In the genomic region with DNA sequence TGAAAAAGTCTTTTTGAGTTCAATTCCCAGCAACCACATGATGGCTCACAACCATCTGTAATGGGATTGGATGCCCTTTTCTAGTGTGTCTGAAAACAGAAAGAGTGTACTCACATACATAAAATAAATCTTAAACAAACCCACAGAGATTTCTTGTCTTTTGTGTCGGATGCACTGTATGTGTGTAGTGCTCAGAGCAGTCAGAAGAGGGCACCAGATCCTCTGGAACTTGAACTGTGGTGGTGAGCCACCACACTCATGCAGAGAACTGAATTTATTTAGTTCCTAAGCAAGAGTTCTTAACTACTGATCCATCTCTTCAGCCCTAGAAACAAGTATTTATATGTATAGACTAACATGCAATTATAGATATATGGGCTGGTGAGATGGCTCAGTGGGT, we compare ENCODE assay signal across 1 mouse cellular context.
TF ChIP-seq lines count a peak whose summit lies in the region.

No protein-coding gene starts in this region.

TF ChIP-seq in CH12.LX, 34 proteins besides CTCF, POLR2A, EP300 and RAD21 (continued from another document):
- TF ChIP-seq TCF12 (IDR thresholded peaks at IDR 0.05; ENCODE audit: low read depth, low read length) = no peak
